Mouse (Mus musculus): ENCODE results near the gene Vmn1r1.
"Not testable (repeated sequence)": the region's sequence is repeated elsewhere in the genome, so short reads cannot be mapped to it uniquely, and the experiment has no call there.

Gene Vmn1r1

GRCm38 (mm10) chr1:182164386-182164785, at the start of gene Vmn1r1:
Gene Vmn1r1 (minus strand): TSS chr1:182164486.
- no peak for DNase-seq (ENCODE audit: low read depth)

- DNase-seq (ENCODE audit: low read depth) = peak; percentile 34
Observed at GRCm38 (mm10) chr1:182210322-182210721, 46.0 kb upstream of the Vmn1r1 start.

DNA sequence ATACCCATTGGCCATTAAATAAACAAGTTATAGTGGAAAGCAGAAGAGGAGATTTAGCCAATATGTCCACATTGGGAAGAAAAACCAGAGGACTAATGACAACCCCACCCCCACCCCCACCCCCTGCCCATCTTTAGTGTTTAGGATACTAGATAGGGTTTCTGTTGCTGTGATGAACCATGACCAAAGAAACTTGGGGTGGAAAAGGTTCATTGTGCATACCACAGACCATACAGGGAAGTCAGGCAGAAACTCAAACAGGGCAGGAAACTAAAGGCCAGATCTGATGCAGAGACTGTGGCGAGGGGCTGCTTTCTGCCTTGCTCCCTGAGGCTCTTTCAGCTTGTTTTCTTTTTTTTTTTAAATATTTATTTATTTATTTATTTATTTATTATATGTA, 28.3 kb upstream of the Vmn1r1 start:
- no peak for DNase-seq (ENCODE audit: low read depth)

DNA sequence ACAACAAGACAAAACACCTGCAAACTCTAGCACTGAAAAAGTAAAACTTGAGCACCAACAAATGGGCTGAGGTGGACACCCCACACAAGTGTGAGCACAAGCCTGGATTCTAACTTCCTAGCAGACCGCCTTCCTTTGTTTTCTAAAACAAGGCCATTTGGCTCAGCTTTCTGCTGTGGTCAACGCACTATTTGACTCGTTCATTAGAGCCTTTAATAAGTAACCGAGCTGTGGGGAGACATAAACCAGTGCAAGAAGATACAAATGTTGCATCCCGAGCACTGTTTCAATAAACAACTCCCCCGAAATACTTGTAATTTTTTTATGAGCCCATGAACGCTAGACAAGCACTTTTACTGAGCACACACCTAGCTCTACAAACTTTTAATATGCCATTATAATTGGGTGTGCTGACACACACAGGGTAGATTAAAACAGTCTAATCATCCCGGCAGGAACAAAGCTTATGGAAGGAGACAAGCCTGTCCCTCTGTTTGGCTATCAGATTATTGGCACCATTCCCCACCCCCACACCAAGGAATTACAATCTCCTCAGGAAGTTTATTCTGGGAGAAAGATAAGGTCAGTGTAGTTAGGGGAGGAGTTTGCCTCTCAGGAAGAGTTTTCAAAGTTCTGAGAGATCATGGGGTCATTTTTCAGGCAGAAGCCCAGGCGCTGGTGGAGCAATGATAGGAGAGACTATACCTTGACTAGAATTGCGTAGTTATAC, 27.7 kb upstream of the Vmn1r1 start:
- no peak for DNase-seq (ENCODE audit: low read depth)

- DNase-seq (ENCODE audit: low read depth) = peak; percentile 30
Observed at GRCm38 (mm10) chr1:182191181-182191580, 26.9 kb upstream of the Vmn1r1 start.

DNA sequence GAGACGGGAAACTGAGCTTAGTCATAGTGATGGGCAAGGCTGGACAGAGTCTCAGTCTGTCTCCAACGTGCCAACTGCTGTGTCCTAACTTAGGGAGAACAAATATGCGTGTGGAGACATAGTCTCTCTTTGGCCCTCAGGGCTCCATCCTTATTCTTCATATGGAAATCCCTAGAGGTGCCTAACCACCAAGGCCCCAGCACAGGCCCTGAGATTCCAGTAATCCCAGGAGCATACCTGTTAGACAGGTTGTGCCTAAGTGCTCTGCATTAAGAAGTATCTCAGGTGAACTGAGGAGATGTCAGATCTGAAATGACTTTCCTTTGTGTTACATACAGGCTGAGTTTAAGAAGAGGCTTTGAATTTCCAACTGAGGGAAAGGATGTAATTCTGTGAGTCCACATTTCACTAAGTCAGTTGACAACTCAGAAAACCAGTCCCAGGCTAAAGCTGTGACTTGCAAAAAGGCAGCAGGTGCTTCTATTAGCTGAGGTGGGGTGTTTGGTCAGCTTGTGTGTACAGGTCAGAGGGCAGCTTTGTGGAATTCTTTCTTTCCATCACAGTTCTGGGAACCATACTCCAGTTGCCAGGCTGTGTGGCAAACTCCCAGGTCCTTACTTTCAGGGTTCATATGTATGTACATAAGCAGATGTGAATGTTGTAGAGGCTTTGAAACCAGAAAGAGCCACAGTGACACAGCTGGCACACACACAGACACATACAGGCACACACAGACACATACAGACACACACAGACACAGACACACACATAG, 25.6 kb upstream of the Vmn1r1 start:
- no peak for DNase-seq (ENCODE audit: low read depth)

- DNase-seq (ENCODE audit: low read depth) = not testable (repeated sequence)
Observed at GRCm38 (mm10) chr1:182182449-182182848, 18.2 kb upstream of the Vmn1r1 start.

GRCm38 (mm10) chr1:182181456-182182305, 17.4 kb upstream of the Vmn1r1 start:
- no peak for DNase-seq (ENCODE audit: low read depth)

- DNase-seq (ENCODE audit: low read depth) = not testable (repeated sequence)
Observed at GRCm38 (mm10) chr1:182176985-182177384, 12.7 kb upstream of the Vmn1r1 start.

GRCm38 (mm10) chr1:182170206-182170605, 5.9 kb upstream of the Vmn1r1 start:
- not testable (repeated sequence) for DNase-seq (ENCODE audit: low read depth)

- peak; percentile 53 for DNase-seq (ENCODE audit: low read depth)
Observed at GRCm38 (mm10) chr1:182162951-182163350, 1.3 kb downstream of the Vmn1r1 start.

- no peak for DNase-seq (ENCODE audit: low read depth)
Observed at GRCm38 (mm10) chr1:182159575-182159974, 4.7 kb downstream of the Vmn1r1 start.

DNA sequence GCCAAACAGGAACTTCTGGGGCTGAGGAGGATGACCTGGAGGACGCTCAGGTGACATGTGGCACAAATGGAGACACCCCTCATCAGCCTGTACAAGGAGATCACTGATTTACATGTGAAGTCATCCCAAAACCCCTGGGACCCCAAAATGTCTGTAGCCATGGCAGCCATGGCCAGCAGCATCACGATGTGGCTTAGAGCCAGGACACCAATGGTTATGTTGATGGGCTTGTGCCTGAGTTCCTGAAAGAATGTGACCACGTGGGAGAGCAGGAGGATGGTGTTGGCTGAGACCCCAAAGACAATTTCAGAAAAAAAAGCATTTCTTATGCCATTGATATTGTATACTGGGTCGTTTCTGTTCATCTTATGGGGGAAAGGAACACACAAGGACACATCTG, 6.6 kb downstream of the Vmn1r1 start:
- DNase-seq (ENCODE audit: low read depth) = no peak

GRCm38 (mm10) chr1:182149966-182150365, 14.3 kb downstream of the Vmn1r1 start:
- DNase-seq (ENCODE audit: low read depth) = peak; percentile 80

GRCm38 (mm10) chr1:182148864-182149514, 15.3 kb downstream of the Vmn1r1 start:
- no peak for DNase-seq (ENCODE audit: low read depth)

- DNase-seq (ENCODE audit: low read depth) = no peak
Observed at GRCm38 (mm10) chr1:182145546-182145945, 18.7 kb downstream of the Vmn1r1 start.

- DNase-seq (ENCODE audit: low read depth) = peak; percentile 56
Observed at GRCm38 (mm10) chr1:182143288-182143687, 21.0 kb downstream of the Vmn1r1 start.

- DNase-seq (ENCODE audit: low read depth) = no peak
Observed at GRCm38 (mm10) chr1:182142725-182143124, 21.6 kb downstream of the Vmn1r1 start.

- peak; percentile 85 for DNase-seq (ENCODE audit: low read depth)
Observed at GRCm38 (mm10) chr1:182140370-182140769, 23.9 kb downstream of the Vmn1r1 start.

DNA sequence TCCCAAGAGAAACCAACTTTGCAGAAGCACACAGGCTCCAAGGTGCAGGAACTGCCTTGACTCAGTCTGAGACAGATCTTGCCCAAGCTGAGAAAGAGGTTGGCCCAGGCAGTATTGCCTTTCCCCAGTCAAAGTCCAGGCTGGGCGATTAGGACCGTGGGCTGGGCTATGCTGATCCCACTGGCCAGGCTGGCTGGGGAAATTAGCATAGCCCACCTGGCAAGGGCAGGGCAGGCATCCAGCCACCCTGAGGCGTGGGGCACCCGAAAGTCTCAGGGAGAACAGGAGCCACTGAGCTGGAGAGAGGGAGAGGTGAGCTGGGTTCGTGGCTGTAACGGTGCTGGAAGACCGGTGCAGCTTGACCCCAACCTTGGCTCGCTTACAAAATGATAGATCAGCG, 24.3 kb downstream of the Vmn1r1 start:
- DNase-seq (ENCODE audit: low read depth) = no peak

DNA sequence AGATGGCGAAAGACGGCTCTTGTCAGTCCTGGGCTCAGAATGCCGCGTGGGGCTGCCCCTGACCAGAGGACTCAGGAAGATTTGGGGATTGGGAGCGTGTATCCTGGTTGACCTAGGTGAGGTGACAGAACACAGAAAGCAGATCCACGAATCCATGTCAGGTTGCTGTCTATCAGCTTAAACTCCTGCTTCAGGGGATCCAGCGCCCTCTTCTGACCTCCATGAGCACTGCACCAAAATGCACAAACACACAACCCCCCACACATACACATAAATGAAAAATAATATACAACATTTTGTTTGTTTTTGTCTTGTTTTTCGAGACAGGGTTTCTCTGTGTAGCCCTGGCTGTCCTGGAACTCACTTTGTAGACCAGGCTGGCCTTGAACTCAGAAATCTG, 26.1 kb downstream of the Vmn1r1 start:
- no peak for DNase-seq (ENCODE audit: low read depth)
